Mouse (Mus musculus): ENCODE measurements around the gene Nif3l1. TPM values are rescaled to one million over a fixed set of nuclear protein-coding genes. Genes with fewer than 3 reads are reported as not detected.
A peak's percentile ranks its signal among the peaks of the same experiment; 100 is the strongest.

Nif3l1 gene
- polyA plus RNA-seq (2011; ENCODE audit: insufficient read length, low read depth, missing spikeins) = 32.4 and 36.3 TPM in 2 replicates

GRCm38 (mm10) chr1:58445143-58445722 lies at the start of gene Nif3l1, which contains the start of gene Ppil3:
TSS of gene Nif3l1 (plus strand) at chr1:58445151.
TSS of gene Ppil3 (minus strand) at chr1:58445486.
- peaks cover 6% of the 10 kb centered on the region; the same call in 1 of the 2 replicates for H3K4me1 ChIP-seq (ENCODE audit: control insufficient read depth, insufficient read depth, low read length)
- peak within 1 kb of the TSS; percentile 77 for H3K4me3 ChIP-seq (ENCODE audit: insufficient read depth, low read length)
- peak within 1 kb of the TSS; percentile 77 for H3K27ac ChIP-seq (ENCODE audit: insufficient read depth, low read length)
- TF ChIP-seq CTCF (IDR thresholded peaks at IDR 0.05; ENCODE audit: borderline replicate concordance, insufficient read depth, low read length) (no peak), POLR2A (IDR thresholded peaks at IDR 0.05; ENCODE audit: low read depth, low read length) (peak; percentile 66)

- no peak for TF ChIP-seq CTCF (IDR thresholded peaks at IDR 0.05; ENCODE audit: borderline replicate concordance, insufficient read depth, low read length)
- no peak overlapping the region for H3K27ac ChIP-seq (ENCODE audit: insufficient read depth, low read length)
- no peak overlapping the region for H3K4me3 ChIP-seq (ENCODE audit: insufficient read depth, low read length)
- H3K4me1 ChIP-seq (ENCODE audit: control insufficient read depth, insufficient read depth, low read length) = peaks cover 3% of the 10 kb centered on the region
Observed at GRCm38 (mm10) chr1:58395341-58395740, 49.6 kb upstream of the Nif3l1 start.

GRCm38 (mm10) chr1:58396179-58396578 lies 48.8 kb upstream of the Nif3l1 start:
- H3K4me1 ChIP-seq (ENCODE audit: control insufficient read depth, insufficient read depth, low read length) = peaks cover 1% of the 10 kb centered on the region
- no peak overlapping the region for H3K4me3 ChIP-seq (ENCODE audit: insufficient read depth, low read length)
- H3K27ac ChIP-seq (ENCODE audit: insufficient read depth, low read length) = no peak overlapping the region
- TF ChIP-seq CTCF (IDR thresholded peaks at IDR 0.05; ENCODE audit: borderline replicate concordance, insufficient read depth, low read length) = no peak
- TF ChIP-seq POLR2A (IDR thresholded peaks at IDR 0.05; ENCODE audit: low read depth, low read length) = no peak

- H3K4me1 ChIP-seq (ENCODE audit: control insufficient read depth, insufficient read depth, low read length) = no peaks in the 10 kb centered on the region
- no peak overlapping the region for H3K4me3 ChIP-seq (ENCODE audit: insufficient read depth, low read length)
- H3K27ac ChIP-seq (ENCODE audit: insufficient read depth, low read length) = no peak overlapping the region
- TF ChIP-seq CTCF (IDR thresholded peaks at IDR 0.05; ENCODE audit: borderline replicate concordance, insufficient read depth, low read length) (no peak), POLR2A (IDR thresholded peaks at IDR 0.05; ENCODE audit: low read depth, low read length) (no peak)
Observed at GRCm38 (mm10) chr1:58397731-58398130, 47.2 kb upstream of the Nif3l1 start.

- H3K4me1 ChIP-seq (ENCODE audit: control insufficient read depth, insufficient read depth, low read length) = no peaks in the 10 kb centered on the region
- no peak for TF ChIP-seq CTCF (IDR thresholded peaks at IDR 0.05; ENCODE audit: borderline replicate concordance, insufficient read depth, low read length)
- no peak for TF ChIP-seq POLR2A (IDR thresholded peaks at IDR 0.05; ENCODE audit: low read depth, low read length)
- no peak overlapping the region for H3K27ac ChIP-seq (ENCODE audit: insufficient read depth, low read length)
- H3K4me3 ChIP-seq (ENCODE audit: insufficient read depth, low read length) = no peak overlapping the region
Observed at GRCm38 (mm10) chr1:58401396-58401795, 43.6 kb upstream of the Nif3l1 start.

GRCm38 (mm10) chr1:58403745-58404144 lies 41.2 kb upstream of the Nif3l1 start:
- no peak overlapping the region for H3K4me3 ChIP-seq (ENCODE audit: insufficient read depth, low read length)
- no peak for TF ChIP-seq POLR2A (IDR thresholded peaks at IDR 0.05; ENCODE audit: low read depth, low read length)
- no peak for TF ChIP-seq CTCF (IDR thresholded peaks at IDR 0.05; ENCODE audit: borderline replicate concordance, insufficient read depth, low read length)
- no peaks in the 10 kb centered on the region for H3K4me1 ChIP-seq (ENCODE audit: control insufficient read depth, insufficient read depth, low read length)
- no peak overlapping the region for H3K27ac ChIP-seq (ENCODE audit: insufficient read depth, low read length)

GRCm38 (mm10) chr1:58407321-58407720 lies 37.6 kb upstream of the Nif3l1 start:
- TF ChIP-seq POLR2A (IDR thresholded peaks at IDR 0.05; ENCODE audit: low read depth, low read length) (no peak), CTCF (IDR thresholded peaks at IDR 0.05; ENCODE audit: borderline replicate concordance, insufficient read depth, low read length) (no peak)
- no peaks in the 10 kb centered on the region for H3K4me1 ChIP-seq (ENCODE audit: control insufficient read depth, insufficient read depth, low read length)
- H3K4me3 ChIP-seq (ENCODE audit: insufficient read depth, low read length) = no peak overlapping the region
- H3K27ac ChIP-seq (ENCODE audit: insufficient read depth, low read length) = no peak overlapping the region

- no peak for TF ChIP-seq POLR2A (IDR thresholded peaks at IDR 0.05; ENCODE audit: low read depth, low read length)
- TF ChIP-seq CTCF (IDR thresholded peaks at IDR 0.05; ENCODE audit: borderline replicate concordance, insufficient read depth, low read length) = no peak
- H3K4me1 ChIP-seq (ENCODE audit: control insufficient read depth, insufficient read depth, low read length) = no peaks in the 10 kb centered on the region
- no peak overlapping the region for H3K27ac ChIP-seq (ENCODE audit: insufficient read depth, low read length)
- H3K4me3 ChIP-seq (ENCODE audit: insufficient read depth, low read length) = no peak overlapping the region
Observed at GRCm38 (mm10) chr1:58408141-58408540, 36.8 kb upstream of the Nif3l1 start.

- Histone ChIP-seq H3K27ac (ENCODE audit: insufficient read depth, low read length) (no peak overlapping the region), H3K4me3 (ENCODE audit: insufficient read depth, low read length) (no peak overlapping the region)
Observed at GRCm38 (mm10) chr1:58409553-58410197, 35.3 kb upstream of the Nif3l1 start.

GRCm38 (mm10) chr1:58410198-58410588 lies 34.8 kb upstream of the Nif3l1 start:
- no peak overlapping the region for H3K27ac ChIP-seq (ENCODE audit: insufficient read depth, low read length)
- H3K4me3 ChIP-seq (ENCODE audit: insufficient read depth, low read length) = no peak overlapping the region
- no peaks in the 10 kb centered on the region for H3K4me1 ChIP-seq (ENCODE audit: control insufficient read depth, insufficient read depth, low read length)
- TF ChIP-seq POLR2A (IDR thresholded peaks at IDR 0.05; ENCODE audit: low read depth, low read length) (no peak), CTCF (IDR thresholded peaks at IDR 0.05; ENCODE audit: borderline replicate concordance, insufficient read depth, low read length) (no peak)

More at GRCm38 (mm10) chr1:58409553-58410197, 35.3 kb upstream of the Nif3l1 start:
- TF ChIP-seq CTCF (IDR thresholded peaks at IDR 0.05; ENCODE audit: borderline replicate concordance, insufficient read depth, low read length) (no peak), POLR2A (IDR thresholded peaks at IDR 0.05; ENCODE audit: low read depth, low read length) (peak; percentile 21; the same call in 1 of the 2 replicates)
- H3K4me1 ChIP-seq (ENCODE audit: control insufficient read depth, insufficient read depth, low read length) = no peaks in the 10 kb centered on the region
